Mouse (Mus musculus): Measurements from ENCODE around the gene Polr1d.

Polr1d gene

DNA sequence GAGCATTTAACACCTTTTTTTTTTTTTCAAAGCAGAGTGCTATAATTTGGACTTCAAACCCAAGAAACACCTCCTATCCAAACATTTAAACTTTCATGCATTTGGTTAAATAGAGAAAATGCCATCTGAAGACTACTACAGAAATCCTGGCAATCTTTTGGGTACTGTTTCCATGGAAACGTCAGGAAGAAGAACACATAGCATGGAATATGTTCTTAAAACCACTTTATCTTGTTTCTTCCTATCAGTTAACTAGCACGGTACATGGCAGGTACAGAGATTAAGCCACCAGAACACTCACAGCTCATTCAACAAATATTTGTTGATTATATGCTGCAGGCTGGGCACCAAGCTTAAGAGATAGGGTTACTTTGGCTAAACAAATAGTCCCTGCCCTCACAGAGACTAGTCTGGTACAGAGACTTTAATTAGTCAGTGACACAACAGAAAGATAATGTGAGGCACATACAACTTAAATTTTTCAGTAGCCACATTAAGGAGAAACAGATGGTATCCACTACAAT, 22.0 kb upstream of the Polr1d start:
- DNase-seq (ENCODE audit: inconsistent age in 2 of 2, low spot score in 1 of 2): no peak

DNA sequence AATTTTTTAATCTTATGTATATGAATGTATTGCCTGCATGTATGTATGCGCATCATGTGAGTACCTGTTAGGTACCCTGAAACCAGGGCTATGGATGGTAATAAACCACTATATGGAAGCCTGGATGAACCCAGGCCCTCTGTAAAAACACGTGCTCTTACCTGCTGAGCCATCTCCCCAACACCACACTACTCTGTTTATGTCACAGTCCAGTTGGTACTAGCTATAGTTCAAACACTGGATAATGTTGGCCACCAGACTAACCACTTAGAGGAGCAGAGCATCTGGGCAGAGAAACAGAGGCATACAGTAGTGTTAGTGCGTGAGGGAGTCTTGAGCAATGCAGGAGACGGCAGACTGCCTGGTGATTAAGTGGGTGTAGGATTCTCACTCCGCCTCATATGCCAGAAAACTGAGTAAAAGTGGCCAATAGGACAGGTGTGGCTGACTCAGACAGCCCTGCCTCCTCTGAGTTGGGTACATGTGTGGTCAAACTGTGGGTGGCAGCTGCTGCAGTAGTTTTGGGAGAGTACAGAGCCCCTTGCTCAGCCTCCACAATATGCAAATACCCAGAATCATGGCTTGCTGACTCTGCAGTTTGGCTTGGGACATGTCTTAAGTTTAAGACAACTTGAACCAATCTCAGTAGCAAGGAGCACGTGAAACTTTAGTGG, 21.1 kb upstream of the Polr1d start:
- peak in 1 of 2 experiments; percentile 26 for DNase-seq (ENCODE audit: inconsistent age in 2 of 2, low spot score in 1 of 2)

DNA sequence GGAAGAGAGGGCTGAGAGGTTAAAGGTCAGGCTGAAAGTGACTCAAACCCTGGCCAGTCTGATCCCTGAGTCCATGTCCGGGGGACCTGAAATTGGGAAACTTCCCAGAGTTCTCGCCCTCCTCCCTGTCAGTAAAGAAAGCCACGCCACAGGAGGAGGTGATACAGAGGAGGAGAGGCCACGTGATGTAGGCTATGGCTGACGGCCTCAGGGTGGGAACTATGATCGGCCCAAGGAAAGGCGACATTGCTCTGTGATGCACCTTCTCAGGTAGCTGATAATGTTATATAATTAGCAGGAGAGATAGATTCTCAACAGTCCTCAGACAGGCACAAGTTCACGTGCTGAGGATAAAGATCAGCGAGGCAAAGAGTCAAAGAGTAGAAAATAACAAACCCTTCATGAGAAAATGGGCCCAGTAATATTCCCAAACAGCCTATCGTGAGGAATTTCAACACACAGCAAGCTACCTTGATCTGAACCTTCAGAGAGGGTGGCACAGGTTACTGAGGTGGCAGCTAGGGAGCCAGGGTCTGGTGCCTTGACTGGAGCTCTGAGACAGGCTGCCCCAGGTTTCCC, 20.0 kb upstream of the Polr1d start:
- DNase-seq (ENCODE audit: inconsistent age in 2 of 2, low spot score in 1 of 2): no peak

DNA sequence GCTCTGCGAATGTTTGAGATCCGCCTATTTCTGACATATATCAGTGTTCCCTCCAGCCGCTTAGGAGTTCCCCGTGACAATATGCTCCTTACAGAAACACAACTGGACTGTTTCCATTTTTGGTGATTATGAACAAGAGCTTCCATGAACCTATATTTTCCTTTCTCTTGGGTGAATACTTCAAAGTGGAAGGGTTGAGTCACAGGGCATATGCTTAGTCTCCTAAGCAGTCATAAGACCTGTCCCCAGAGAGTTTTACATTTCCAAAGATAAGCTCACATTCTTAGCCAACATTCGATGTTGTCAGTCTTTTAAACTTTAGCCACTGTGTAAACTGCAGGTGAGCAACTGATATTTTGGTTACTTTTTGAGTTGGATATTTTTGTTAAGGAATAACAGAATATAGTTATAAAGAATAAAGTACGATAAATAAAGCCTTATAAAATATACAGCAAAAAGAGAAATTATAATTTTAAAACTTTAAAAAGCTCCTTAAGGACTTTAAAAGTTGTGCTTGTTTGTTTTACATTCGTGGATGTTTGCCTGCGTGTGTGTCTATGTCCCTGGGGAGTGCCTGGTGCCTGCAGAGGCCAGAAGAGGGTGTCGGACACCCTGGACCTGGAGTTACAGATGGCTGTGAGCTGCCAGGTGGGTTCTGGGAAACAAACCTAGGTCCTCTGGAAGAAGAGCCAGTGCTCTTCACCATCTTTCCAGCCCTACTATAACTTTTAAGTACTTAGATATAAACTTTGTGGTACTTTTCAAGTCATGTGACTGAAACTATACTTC, 19.0 kb upstream of the Polr1d start:
- DNase-seq (ENCODE audit: inconsistent age in 2 of 2, low spot score in 1 of 2): peak in 1 of 2 experiments; percentile 17

DNA sequence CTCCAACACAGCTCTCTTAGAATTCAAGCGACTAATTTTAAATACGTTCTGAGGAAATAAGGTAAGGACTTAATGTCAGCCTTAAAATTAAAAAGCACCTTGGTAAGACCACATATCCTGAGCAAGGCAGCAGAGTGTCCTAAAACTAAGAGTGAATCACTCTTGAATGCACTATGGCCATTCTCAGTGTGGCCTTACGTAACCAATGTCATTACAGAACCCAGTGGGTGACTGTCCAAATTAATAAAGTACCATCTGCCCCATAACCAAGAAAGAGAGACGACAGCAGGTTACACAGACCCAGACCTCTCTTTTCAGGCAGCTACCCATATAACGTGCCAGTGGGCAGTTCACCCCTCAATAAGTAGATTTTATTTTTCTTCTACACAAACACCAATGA, 18.2 kb upstream of the Polr1d start:
- DNase-seq (ENCODE audit: inconsistent age in 2 of 2, low spot score in 1 of 2): no peak

DNA sequence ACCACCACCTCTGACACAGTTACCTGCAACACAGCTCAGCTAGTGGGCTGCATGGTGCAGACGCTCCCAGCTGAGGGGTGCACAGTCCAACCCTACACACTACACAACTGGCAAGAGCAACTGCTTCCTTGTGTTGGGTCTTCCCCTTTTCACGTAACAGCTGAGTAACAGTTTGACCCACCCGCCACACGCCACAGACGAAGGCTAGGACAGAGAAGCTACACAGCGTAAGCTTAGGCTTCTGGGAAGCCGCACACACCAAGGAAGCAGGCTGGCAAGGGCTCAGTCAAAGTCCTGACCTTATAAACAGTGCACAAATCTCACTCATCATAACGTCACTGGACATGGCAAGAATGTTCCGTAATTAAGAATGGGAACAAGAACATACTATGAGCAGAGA, 17.5 kb upstream of the Polr1d start:
- DNase-seq (ENCODE audit: inconsistent age in 2 of 2, low spot score in 1 of 2): peak; percentile 49 to 72

DNA sequence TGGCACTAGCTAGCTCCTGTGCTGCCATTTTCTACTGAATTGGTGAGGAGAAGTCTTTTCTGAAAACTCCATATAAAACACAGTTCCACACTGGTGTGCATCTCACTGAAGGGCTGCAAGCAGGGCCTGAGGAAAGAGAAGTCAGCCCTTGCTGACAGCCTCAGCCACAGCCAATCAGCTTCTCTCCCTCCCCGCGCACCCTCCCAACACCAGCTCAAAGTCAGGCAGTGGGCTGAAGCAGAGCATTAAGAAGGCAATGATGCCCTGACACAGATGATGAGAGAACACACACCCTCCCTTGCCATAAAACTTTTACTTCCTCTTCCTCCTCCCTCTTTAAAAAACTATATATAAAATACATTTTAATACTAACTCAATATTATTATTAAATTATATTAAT, 16.8 kb upstream of the Polr1d start:
- no peak for DNase-seq (ENCODE audit: inconsistent age in 2 of 2, low spot score in 1 of 2)

DNA sequence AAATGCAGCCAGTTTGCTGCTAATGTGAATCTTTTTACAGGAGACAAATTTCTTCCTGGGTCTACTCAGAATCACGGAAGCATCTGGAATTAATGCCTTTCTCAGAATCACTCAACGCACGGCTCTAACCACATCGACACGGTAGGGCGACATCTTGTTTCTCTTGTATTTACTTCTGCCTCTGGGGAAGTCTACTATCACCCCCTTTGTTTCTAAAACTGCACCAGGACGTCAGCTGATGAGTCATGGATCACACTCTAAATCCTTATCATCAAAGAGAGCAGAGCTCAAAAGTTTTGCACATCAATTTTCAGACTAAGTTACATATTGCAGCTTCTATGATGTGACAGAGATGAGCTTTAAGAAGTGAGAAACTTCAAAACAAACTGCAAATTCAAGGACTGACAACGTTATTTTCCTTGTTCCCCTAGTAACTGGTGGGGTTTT, 13.6 kb upstream of the Polr1d start:
- peak; percentile 42 to 79 for DNase-seq (ENCODE audit: inconsistent age in 2 of 2, low spot score in 1 of 2)

DNA sequence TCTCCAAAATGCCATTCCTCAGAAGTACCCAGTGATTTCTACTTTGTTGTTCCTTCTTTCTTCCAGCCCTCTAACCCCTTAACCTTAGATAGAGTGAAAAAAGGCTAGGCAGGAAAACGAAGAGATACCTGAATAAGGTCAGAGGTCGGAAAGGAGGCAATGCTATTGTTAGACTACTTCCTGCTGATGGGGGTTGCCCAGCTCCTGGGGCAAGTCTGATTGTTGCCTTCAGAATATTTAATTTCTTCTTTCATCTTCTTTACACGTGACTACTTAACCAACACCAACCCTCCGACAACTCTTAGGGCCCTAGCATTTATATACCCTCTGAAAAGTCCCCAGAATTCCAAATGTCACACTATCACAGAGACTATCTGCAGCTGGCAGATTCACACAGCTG, 10.7 kb upstream of the Polr1d start:
- no peak for DNase-seq (ENCODE audit: inconsistent age in 2 of 2, low spot score in 1 of 2)

DNA sequence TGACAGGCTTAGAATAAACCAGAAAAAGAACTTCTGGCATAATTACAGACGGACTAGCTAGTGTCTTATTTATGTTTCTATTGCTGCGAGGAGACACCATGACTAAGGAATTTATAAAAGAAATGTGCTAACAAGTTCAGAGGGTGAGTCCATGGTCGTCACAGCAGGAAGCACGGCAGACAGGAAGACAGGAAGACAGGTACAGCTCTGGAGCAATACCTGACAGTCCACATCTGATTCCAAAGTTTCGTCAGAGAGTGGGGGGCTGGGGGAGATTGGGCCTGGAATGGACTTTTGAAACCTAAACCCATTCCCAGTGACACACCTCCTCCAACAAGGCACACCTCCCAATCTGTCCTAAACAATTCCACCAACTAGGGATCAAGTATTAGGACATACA, 9.9 kb upstream of the Polr1d start:
- no peak for DNase-seq (ENCODE audit: inconsistent age in 2 of 2, low spot score in 1 of 2)

DNA sequence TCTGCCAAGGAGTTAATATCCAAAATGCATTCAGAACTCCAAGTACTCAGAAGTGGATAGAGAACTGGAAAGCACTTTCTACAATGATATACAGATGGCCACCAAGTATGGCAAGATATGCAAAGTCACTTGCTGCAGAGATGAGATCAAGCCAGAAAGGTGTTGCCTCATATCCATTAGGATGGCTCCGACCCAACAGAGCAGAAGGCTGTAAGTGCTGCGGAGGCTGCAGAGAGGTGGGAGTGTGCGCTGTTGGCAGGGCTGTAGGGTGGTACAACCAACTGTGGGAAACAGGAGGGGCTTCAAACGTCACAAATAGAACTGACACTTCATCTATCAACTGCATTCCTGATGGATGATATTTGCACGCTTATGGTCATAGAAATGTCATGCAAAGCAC, 8.0 kb upstream of the Polr1d start:
- DNase-seq (ENCODE audit: inconsistent age in 2 of 2, low spot score in 1 of 2): peak in 1 of 2 experiments; percentile 37

DNA sequence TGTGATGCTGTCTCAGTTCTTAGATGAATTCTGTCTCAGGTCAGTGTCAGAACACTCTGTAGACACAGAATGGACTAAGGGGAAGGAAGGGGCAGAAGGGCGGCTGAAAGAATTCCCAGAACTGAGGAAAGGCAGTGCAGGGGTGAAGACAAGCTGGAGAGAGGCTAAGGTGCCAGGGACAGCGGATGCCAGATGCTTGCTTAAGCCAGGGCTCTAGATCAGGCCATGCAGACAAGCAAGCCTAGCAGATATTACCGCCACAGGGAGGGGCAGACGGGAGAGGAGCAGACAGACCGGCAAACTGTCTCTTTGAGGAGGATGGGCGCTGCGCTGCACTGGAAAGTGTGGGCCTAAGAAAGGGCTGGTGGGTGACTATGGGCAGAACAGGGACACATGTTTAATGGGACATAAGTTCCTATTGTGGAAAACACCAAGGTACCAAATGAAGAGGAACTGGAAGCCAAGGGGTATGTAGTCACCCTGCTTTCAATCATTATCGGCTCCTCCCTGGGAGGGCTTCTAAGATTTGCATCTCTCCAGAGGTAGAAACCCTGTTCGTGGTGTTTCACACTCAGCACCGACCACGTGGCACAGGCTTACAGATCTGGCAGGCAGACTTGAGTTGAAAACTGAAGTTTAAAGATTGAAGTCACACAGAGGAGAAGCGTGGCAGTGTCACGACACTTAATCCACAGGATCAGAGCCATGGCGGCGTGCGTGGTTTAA, 5.9 kb upstream of the Polr1d start:
- peak; percentile 41 to 66 for DNase-seq (ENCODE audit: inconsistent age in 2 of 2, low spot score in 1 of 2)

DNA sequence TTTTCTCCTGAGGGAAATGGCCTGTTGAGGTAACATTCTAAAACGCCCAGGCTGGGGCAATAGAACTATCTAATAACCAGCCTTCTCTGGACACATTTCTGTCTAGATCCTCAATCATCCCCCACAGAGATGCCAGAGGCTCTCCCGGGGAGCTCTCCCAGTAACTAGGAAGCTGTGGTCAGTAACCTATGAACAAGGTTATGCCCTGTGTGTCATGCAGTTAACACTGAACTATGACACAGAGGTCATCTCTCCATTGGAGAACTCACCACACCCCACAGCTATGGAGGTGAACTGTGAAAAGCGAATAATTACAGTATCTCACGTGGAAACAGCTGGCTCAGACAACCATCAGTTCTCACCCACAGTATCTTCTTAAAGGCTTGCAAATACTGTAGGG, 5.0 kb upstream of the Polr1d start:
- no peak for DNase-seq (ENCODE audit: inconsistent age in 2 of 2, low spot score in 1 of 2)

DNA sequence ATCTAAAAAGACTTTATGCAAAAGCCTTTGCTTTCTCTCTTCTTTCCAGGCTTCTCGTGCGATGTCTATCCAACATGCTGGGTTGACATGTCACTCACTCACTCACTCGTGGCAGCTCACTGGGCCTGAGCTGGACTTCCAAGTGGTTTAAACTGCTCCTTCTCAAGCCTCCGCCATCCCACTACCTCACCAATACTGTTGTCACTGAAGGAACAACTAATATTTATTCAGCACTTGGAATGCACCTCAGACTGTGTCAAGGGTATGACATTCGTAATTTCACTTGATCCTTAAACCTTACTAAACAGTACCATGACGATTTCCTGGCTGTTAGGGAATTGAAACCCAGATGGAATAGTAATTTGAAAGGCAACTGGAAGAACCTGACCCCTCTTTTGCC, 3.0 kb upstream of the Polr1d start:
- no peak for DNase-seq (ENCODE audit: inconsistent age in 2 of 2, low spot score in 1 of 2)

DNA sequence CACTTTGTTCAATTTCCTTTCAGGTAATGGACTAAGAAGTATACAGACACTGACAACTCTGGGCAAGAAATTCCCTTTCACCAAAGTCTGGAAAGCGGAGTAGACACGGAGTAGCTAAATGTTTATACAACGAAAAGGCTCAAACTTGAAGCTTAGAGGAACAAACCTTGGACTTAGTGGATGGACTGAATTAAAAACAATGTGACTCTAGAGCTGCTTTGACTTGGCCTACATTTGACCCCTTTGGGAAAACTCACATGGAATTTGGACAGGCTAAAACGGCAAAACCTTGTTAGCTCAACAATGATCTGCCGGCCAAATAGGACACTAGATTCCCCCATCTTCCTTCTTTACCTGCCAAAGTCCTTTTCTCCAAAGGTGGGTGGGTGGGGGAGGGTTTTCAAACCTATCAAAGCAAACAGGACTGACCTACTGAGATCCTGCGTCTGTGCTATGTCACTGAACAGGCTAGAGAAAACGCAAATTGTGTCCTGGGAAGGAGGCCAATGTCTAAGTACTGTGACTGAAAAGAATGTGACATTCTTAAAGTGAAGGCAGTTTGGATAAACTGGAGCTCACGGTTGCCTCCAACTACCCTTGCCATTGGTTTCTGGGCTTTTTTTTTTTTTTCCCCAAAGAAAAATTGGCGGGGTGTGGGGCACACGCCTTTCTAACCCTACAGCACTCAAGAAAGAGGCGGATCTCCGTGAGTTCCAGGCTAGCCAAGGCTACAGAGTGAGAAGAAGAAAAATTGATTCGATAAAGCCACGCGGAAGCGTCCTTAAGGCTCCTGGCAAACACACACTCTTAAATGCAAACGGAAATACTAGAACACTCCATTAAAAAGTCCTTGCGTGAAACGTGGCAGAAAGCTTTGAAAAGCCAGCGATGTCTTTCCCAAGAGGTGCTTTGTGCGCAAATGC, 1.5 kb upstream of the Polr1d start:
- no peak for DNase-seq (ENCODE audit: inconsistent age in 2 of 2, low spot score in 1 of 2)

DNA sequence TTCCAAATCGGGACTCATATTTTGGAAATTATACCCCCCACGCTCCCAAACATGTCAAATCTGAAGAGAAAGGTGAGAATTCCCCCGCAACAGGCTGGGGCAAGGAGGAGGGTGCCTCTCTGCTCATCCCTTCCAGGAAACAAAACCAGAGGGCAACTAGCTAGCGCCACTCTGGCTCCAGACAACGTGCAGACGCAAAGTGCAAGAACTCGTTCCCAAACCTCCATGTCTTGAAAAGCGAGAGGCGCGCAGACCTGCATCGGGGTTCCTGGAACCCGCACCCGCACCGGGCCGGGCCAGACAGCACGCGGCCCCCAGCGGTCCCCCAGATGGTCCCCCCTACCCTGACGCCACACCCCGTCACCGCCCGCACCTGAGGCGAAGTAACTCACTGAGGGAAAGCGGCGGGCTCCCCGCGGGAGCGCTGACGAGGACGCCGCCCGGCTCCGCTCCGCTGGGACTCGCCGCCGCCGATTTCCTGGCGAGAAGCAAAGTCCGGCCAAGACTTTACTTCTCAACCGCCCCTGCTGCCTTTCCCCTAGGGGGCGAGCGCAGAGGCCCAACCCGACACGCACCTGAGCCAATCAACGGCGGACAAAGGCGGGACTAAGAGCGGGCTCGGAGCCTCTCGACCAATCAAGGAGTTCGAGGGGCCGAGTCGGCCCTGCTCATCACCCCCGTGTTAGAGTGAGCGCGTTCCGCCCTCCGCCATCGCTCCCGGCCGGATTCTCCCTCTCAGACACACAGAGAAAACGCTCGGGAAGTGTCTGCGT, 638 bp upstream of the Polr1d start, which contains the start of gene Lnx2:
Lnx2 (minus strand) TSS at position 561 of the 773 bp plus-strand sequence.
- peak; percentile 99 for DNase-seq (ENCODE audit: inconsistent age in 2 of 2, low spot score in 1 of 2)

DNA sequence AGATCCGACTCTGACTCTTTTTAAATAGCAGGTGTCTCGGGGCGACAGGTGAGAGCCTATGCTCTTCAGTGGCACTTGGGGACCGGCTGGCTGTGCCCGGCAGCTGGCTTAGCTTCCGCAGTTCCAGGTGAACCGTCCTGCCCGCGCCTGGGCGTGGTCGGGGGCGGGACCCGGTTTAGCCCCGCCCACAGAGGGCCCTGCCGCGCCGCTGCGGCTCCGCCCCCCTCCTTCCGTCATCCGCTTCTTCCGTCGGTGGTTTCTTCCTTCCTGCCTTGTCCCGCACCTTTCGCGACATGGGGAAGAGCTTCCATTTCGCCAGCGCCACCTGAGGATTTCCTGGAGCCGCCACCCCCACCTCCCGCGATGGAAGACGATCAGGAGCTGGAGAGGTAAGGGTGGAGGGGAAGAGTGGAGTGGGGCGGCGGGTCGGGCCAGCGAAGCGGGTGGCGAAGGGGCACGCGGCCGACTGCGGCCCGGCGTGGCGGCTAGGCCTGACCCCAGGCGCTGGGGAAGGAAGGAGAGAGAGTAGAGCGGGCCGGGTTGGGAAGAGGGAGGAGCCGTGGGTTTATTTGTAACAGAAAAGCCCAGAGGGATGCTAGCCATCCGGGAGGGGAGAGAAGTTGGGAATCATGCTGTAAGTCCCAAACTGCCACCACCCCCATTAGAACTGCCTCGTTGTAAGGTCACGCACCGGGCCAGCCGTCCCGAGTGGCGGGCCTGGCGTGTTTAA, 620 bp downstream of the Polr1d start:
- peak; percentile 96 to 99 for DNase-seq (ENCODE audit: inconsistent age in 2 of 2, low spot score in 1 of 2)

DNA sequence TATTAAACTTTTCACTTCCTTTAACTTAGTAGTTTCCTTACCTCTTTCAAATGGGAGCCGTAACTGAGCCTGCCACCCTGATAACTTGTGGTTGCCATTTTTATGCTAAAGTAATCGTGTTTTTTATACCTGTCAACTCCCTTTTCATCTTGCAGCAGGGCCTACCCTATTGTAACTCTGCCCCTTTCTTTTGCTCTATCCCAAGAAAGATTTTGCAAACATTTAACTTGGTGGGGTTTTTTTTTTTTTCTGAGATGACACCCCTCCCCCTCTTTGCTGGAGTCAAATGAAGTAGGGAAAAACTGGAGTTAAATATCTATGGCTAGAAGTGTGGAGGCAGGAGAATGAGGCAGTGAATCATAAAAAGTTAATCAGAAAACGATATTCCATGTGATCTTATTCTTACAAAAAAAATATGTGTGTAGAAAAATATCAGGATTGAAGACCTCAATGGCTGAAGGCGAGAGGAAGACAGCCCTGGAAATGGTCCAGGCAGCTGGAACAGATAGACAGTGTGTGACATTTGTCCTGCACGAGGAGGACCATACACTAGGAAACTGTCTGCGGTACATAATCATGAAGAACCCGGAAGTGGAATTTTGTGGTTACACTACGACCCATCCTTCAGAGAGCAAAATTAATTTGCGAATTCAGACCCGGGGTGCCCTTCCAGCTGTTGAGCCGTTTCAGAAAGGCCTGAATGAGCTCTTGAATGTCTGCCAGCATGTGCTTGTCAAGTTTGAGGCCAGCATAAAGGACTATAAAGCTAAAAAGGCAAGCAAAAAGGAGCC, 1.5 kb downstream of the Polr1d start:
- DNase-seq (ENCODE audit: inconsistent age in 2 of 2, low spot score in 1 of 2): peak; percentile 33 to 61

All from adrenal gland, adult (tissue).